Mouse (Mus musculus): Measurements from ENCODE around the gene Manbal. TPM values are rescaled to one million over a fixed set of nuclear protein-coding genes. Genes with fewer than 3 reads are reported as not detected.

Manbal gene
- total and polyA plus RNA-seq, 3 experiments, result 28.4 to 65.7 TPM; not detected in 1

- no peaks in the 10 kb centered on the region for H3K79me2 ChIP-seq (ENCODE audit: control insufficient read depth, insufficient read depth, low read length, poor library complexity)
- H3K36me3 ChIP-seq (ENCODE audit: control insufficient read depth in 1 of 2, insufficient read depth in 2 of 2, low read length in 2 of 2), result no peaks in the 10 kb centered on the region; a peak in 1 of 4 replicates
- no peaks in the 10 kb centered on the region for H3K9me3 ChIP-seq (replicated peaks; ENCODE audit: insufficient read depth, low read length)
- no peaks in the 10 kb centered on the region for H3K27me3 ChIP-seq (ENCODE audit: control insufficient read depth in 1 of 2, insufficient read depth in 2 of 2, low read length in 2 of 2)
- H3K4me1 ChIP-seq (ENCODE audit: control insufficient read depth in 1 of 2, insufficient read depth in 2 of 2, low read length in 2 of 2), result no peaks in the 10 kb centered on the region
- no peak overlapping the region for H3K4me3 ChIP-seq (ENCODE audit: control insufficient read depth in 1 of 2, insufficient read depth in 1 of 2, low read depth in 2 of 2, low read length in 2 of 2)
- TF ChIP-seq E2F4 (IDR thresholded peaks at IDR 0.05; ENCODE audit: borderline replicate concordance, low read depth, low read length) (no peak), MYB (IDR thresholded peaks at IDR 0.05; ENCODE audit: low read depth, low read length) (no peak), NELFE (IDR thresholded peaks at IDR 0.05; ENCODE audit: low read depth, low read length) (no peak), ETS1 (IDR thresholded peaks at IDR 0.05; ENCODE audit: low read depth, low read length) (no peak), RAD21 (IDR thresholded peaks at IDR 0.05; ENCODE audit: low read depth, low read length) (no peak)
- no peak for DNase-seq (ENCODE audit: low read depth, low spot score)
- no peak overlapping the region for H3K27ac ChIP-seq (ENCODE audit: control insufficient read depth, low read depth, low read length)
- no peak overlapping the region for H3K9ac ChIP-seq (ENCODE audit: control insufficient read depth, low read depth, low read length, poor library complexity, severe bottlenecking)
Measured at GRCm38 (mm10) chr2:157399797-157400196, 32.4 kb downstream of the Manbal start.

DNA sequence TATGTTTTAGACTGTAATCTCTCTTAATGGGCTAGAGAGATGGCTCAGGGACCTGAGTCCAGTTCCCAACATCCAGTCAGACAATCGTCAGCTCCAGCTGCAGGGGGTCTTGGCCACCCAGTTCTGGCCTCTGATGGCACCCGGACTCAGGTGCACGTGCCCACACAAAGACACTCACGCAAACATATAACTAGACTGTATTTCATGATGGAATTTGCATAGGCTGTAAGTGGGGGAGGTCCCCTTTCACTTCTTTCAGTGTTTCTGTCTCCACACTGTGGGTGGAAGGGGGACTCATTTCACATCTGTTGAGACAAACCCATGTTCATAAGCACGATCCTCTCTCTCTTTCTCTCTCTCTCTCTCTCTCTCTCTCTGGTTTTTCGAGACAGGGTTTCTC is 33.1 kb downstream of the Manbal start:
- no peaks in the 10 kb centered on the region for H3K4me1 ChIP-seq (ENCODE audit: control insufficient read depth in 1 of 2, insufficient read depth in 2 of 2, low read length in 2 of 2)
- H3K9me3 ChIP-seq (replicated peaks; ENCODE audit: insufficient read depth, low read length), result no peaks in the 10 kb centered on the region
- H3K27me3 ChIP-seq (ENCODE audit: control insufficient read depth in 1 of 2, insufficient read depth in 2 of 2, low read length in 2 of 2), result no peaks in the 10 kb centered on the region
- DNase-seq (ENCODE audit: low read depth, low spot score), result no peak
- no peaks in the 10 kb centered on the region for H3K79me2 ChIP-seq (ENCODE audit: control insufficient read depth, insufficient read depth, low read length, poor library complexity)
- H3K4me3 ChIP-seq (ENCODE audit: control insufficient read depth in 1 of 2, insufficient read depth in 1 of 2, low read depth in 2 of 2, low read length in 2 of 2), result no peak overlapping the region
- TF ChIP-seq GATA1 (IDR thresholded peaks at IDR 0.05; ENCODE audit: low read depth, low read length), result no peak
- no peaks in the 10 kb centered on the region; a peak in 1 of 4 replicates for H3K36me3 ChIP-seq (ENCODE audit: control insufficient read depth in 1 of 2, insufficient read depth in 2 of 2, low read length in 2 of 2)
- no peak overlapping the region for H3K9ac ChIP-seq (ENCODE audit: control insufficient read depth, low read depth, low read length, poor library complexity, severe bottlenecking)
- H3K27ac ChIP-seq (ENCODE audit: control insufficient read depth, low read depth, low read length), result no peak overlapping the region

DNA sequence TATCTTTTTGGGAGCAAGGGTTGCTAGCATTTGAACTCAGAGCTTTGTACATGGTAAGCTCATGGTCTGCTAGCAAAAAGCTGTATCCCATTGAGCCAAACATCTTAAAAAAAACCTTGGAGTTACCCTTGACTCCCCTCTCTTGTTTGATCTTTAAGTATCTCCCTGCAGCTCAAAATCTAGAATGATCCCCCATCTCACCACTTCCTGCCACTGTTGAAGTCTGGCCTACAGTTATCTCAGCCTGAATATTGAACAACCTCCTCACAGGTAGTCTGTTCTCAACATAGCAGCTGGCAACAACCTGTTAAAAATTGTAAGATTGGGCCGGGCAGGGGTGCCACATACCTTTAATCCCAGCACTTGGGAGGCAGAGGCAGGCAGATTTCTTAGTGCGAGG is 33.9 kb downstream of the Manbal start:
- Histone ChIP-seq H3K79me2 (ENCODE audit: control insufficient read depth, insufficient read depth, low read length, poor library complexity) (no peaks in the 10 kb centered on the region), H3K4me1 (ENCODE audit: control insufficient read depth in 1 of 2, insufficient read depth in 2 of 2, low read length in 2 of 2) (no peaks in the 10 kb centered on the region), H3K9ac (ENCODE audit: control insufficient read depth, low read depth, low read length, poor library complexity, severe bottlenecking) (no peak overlapping the region), H3K4me3 (ENCODE audit: control insufficient read depth in 1 of 2, insufficient read depth in 1 of 2, low read depth in 2 of 2, low read length in 2 of 2) (no peak overlapping the region), H3K27me3 (ENCODE audit: control insufficient read depth in 1 of 2, insufficient read depth in 2 of 2, low read length in 2 of 2) (no peaks in the 10 kb centered on the region), H3K36me3 (ENCODE audit: control insufficient read depth in 1 of 2, insufficient read depth in 2 of 2, low read length in 2 of 2) (no peaks in the 10 kb centered on the region; a peak in 1 of 4 replicates), H3K9me3 (replicated peaks; ENCODE audit: insufficient read depth, low read length) (no peaks in the 10 kb centered on the region), H3K27ac (ENCODE audit: control insufficient read depth, low read depth, low read length) (no peak overlapping the region)
- no peak for DNase-seq (ENCODE audit: low read depth, low spot score)
- TF ChIP-seq NRF1 (IDR thresholded peaks at IDR 0.05; ENCODE audit: insufficient read depth, low read depth, low read length, poor library complexity, severe bottlenecking) (no peak), ETS1 (IDR thresholded peaks at IDR 0.05; ENCODE audit: low read depth, low read length) (no peak), MYC (IDR thresholded peaks at IDR 0.05; ENCODE audit: low read depth, low read length) (no peak), GABPA (IDR thresholded peaks at IDR 0.05; ENCODE audit: low read depth, low read length) (no peak)

DNA sequence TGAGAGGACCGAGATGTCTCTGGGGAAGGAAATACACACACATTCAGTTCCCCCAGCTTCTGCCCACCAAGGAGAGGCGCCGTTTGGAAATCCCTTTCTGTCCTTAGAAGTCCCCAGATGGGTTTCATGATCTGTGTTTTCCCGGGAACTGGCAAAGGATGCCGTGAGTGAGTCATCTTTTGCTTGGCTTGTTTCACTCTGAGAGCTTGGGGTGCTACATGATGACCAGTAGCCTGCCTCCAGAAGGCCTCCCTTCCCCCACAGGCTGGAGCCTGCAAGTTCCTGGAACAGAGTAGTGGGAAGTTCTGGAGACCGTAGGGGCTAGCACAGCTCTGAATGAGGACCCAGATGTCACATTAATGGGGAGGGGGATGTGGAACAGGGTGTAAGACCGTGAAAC is 40.2 kb downstream of the Manbal start:
- H3K79me2 ChIP-seq (ENCODE audit: control insufficient read depth, insufficient read depth, low read length, poor library complexity), result no peaks in the 10 kb centered on the region
- H3K36me3 ChIP-seq (ENCODE audit: control insufficient read depth in 1 of 2, insufficient read depth in 2 of 2, low read length in 2 of 2), result no peaks in the 10 kb centered on the region
- H3K4me1 ChIP-seq (ENCODE audit: control insufficient read depth in 1 of 2, insufficient read depth in 2 of 2, low read length in 2 of 2), result no peaks in the 10 kb centered on the region
- no peaks in the 10 kb centered on the region for H3K9me3 ChIP-seq (replicated peaks; ENCODE audit: insufficient read depth, low read length)
- no peak for DNase-seq (ENCODE audit: low read depth, low spot score)
- no peak overlapping the region for H3K27ac ChIP-seq (ENCODE audit: control insufficient read depth, low read depth, low read length)
- no peak overlapping the region for H3K4me3 ChIP-seq (ENCODE audit: control insufficient read depth in 1 of 2, insufficient read depth in 1 of 2, low read depth in 2 of 2, low read length in 2 of 2)
- H3K27me3 ChIP-seq (ENCODE audit: control insufficient read depth in 1 of 2, insufficient read depth in 2 of 2, low read length in 2 of 2), result no peaks in the 10 kb centered on the region
- H3K9ac ChIP-seq (ENCODE audit: control insufficient read depth, low read depth, low read length, poor library complexity, severe bottlenecking), result no peak overlapping the region
- no peak for TF ChIP-seq RCOR1 (IDR thresholded peaks at IDR 0.05; ENCODE audit: low read depth, low read length)
- TF ChIP-seq MYC (IDR thresholded peaks at IDR 0.05; ENCODE audit: low read depth, low read length), result no peak
- TF ChIP-seq ZNF384 (IDR thresholded peaks at IDR 0.05; ENCODE audit: low read depth, low read length), result no peak
- no peak for TF ChIP-seq SMC3 (IDR thresholded peaks at IDR 0.05; ENCODE audit: low read depth, low read length)
- no peak for TF ChIP-seq ELF1 (IDR thresholded peaks at IDR 0.05; ENCODE audit: low read depth, low read length)
- no peak for TF ChIP-seq ZMIZ1 (IDR thresholded peaks at IDR 0.05; ENCODE audit: low read depth, low read length)
- TF ChIP-seq E2F4 (IDR thresholded peaks at IDR 0.05; ENCODE audit: borderline replicate concordance, low read depth, low read length), result no peak
- TF ChIP-seq MAZ (IDR thresholded peaks at IDR 0.05; ENCODE audit: low read depth, low read length), result no peak
- no peak for TF ChIP-seq MAFK (IDR thresholded peaks at IDR 0.05; ENCODE audit: borderline replicate concordance, low read depth, low read length)
- TF ChIP-seq USF2 (IDR thresholded peaks at IDR 0.05; ENCODE audit: borderline replicate concordance in 1 of 2, insufficient read depth in 1 of 2, low read depth in 1 of 2, low read length in 2 of 2), result no peak
- no peak for TF ChIP-seq MEF2A (IDR thresholded peaks at IDR 0.05; ENCODE audit: extremely low read depth, insufficient replicate concordance, low read depth, low read length, poor library complexity, severe bottlenecking)
- TF ChIP-seq GABPA (IDR thresholded peaks at IDR 0.05; ENCODE audit: low read depth, low read length), result no peak
- no peak for TF ChIP-seq JUND (IDR thresholded peaks at IDR 0.05; ENCODE audit: low read depth, low read length)
- TF ChIP-seq NRF1 (IDR thresholded peaks at IDR 0.05; ENCODE audit: insufficient read depth, low read depth, low read length, poor library complexity, severe bottlenecking), result no peak

Measured in MEL (cell line).